Mouse (Mus musculus) olfactory bulb, adult 2 months (tissue): ENCODE measurements at regions not wholly inside any gene's neighbourhood (a gene's known extent, or its start where the extent isn't known, plus 50 kb on each side); places are given as distances from the start of the nearest gene placed in this dataset.

Experiments
- CTCF ChIP-seq: fragments of 200-500 bp; IDR thresholded peaks from 2 replicates; pipeline ENCODE4 v1.5.1; 2012; ENCODE audit warnings: low read depth, mild to moderate bottlenecking, low read length, moderate library complexity; ENCODE audit not compliant: insufficient read depth
- POLR2A ChIP-seq: fragments of 200-500 bp; IDR thresholded peaks from 2 replicates; pipeline ENCODE4 v1.6.1; 2012; ENCODE audit warnings: mild to moderate bottlenecking, low read depth, low read length, moderate library complexity; ENCODE audit not compliant: insufficient read depth

GRCm38 (mm10) chr12:112299603-112300002 lies 153.6 kb downstream of the Kif26a start:
- TF ChIP-seq POLR2A (no peak), CTCF (no peak)
